19 mouse cellular contexts compared by ENCODE assay signal in the genomic region with DNA sequence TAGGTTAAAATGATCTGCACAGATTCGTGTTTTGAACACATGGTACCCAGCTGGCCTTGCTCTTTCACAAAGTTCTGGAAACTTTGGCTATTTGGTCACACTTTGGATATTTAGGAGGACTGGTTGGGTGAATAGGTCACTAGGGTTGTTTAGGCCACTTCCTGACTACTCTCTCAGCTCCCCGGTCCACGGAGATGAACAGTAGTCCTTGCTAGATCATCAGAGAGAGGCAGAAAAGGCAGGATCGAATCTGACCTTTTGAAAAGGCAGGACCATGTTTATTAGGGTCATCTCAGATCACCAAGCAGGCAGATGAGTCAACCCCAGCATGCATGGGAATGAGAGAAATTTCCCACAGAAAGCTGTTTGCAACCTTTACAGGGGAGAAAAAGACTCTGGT.
DNase-seq lines count a peak whose midpoint lies in the region; ATAC-seq and TF ChIP-seq lines count a peak whose summit lies in the region.
"Had no signal": no experiment of that assay in that cellular context is flagged by ENCODE, and none has a peak within 500 bp of the region (broad histone marks: within the 10 kb centered on the region; RNA-seq: fewer than 3 reads in every experiment).

No protein-coding gene starts in this region.

- DNase-seq in forebrain, embryonic 14.5 days (ENCODE audit: low spot score), result no peak
- no peak for DNase-seq in forebrain, postnatal 0 days
- no peak for DNase-seq in kidney, adult 9 months
- DNase-seq in midbrain, embryonic 14.5 days, result no peak
- DNase-seq in liver, postnatal 0 days, result no peak
- DNase-seq: cerebellum, adult 11 months; cerebellum, adult 9-11 months; kidney, adult 2 months; lung, adult 18-20 months; lung, postnatal 10 days; right cerebral cortex, adult 18-20 months; right cerebral cortex, postnatal 4 days; thymus, postnatal 14 days had no signal

- 0 out of 2 replicates have a peak overlapping the region, but pooled peaks have one; percentile 51 for H3K9ac ChIP-seq in forebrain, embryonic 14.5 days (ENCODE audit: low read length)
- H3K9ac ChIP-seq in forebrain, postnatal 0 days, result no peak overlapping the region
- H3K9ac ChIP-seq in kidney, embryonic 16.5 days (replicated peaks; ENCODE audit: low read length), result no peak overlapping the region
- no peak overlapping the region for H3K9ac ChIP-seq in midbrain, embryonic 13.5 days (replicated peaks)
- H3K9ac ChIP-seq in midbrain, embryonic 14.5 days (replicated peaks; ENCODE audit: low read length), result no peak overlapping the region
- no peak overlapping the region for H3K9ac ChIP-seq in liver, postnatal 0 days (replicated peaks)

- TF ChIP-seq EP300 in liver, postnatal 0 days (IDR thresholded peaks at IDR 0.05; ENCODE audit: low read depth), result no peak

- H3K27ac ChIP-seq in forebrain, embryonic 14.5 days (ENCODE audit: low read depth, low read length), result no peak overlapping the region; the same call in 1 of the 2 replicates
- H3K27ac ChIP-seq in forebrain, postnatal 0 days (ENCODE audit: low read depth, low read length), result no peak overlapping the region
- peak overlapping the region; percentile 31; the same call in 1 of the 2 replicates for H3K27ac ChIP-seq in kidney, embryonic 16.5 days (ENCODE audit: low read length)
- no peak overlapping the region for H3K27ac ChIP-seq in midbrain, embryonic 13.5 days
- H3K27ac ChIP-seq in midbrain, embryonic 14.5 days (replicated peaks; ENCODE audit: low read depth, low read length), result 0 out of 2 replicates have a peak overlapping the region, but pooled peaks have one; percentile 5
- no peak overlapping the region for H3K27ac ChIP-seq in liver, postnatal 0 days (ENCODE audit: low read depth)
- H3K27ac ChIP-seq: embryonic facial prominence, embryonic 13.5 days; limb, embryonic 12.5 days had no signal

- H3K4me2 ChIP-seq in forebrain, embryonic 14.5 days (ENCODE audit: low read length), result peak overlapping the region; percentile 62; the same call in 1 of the 2 replicates
- no peak overlapping the region for H3K4me2 ChIP-seq in forebrain, postnatal 0 days (ENCODE audit: low read depth)
- H3K4me2 ChIP-seq in kidney, embryonic 16.5 days (replicated peaks; ENCODE audit: low read depth, low read length), result 0 out of 2 replicates have a peak overlapping the region, but pooled peaks have one; percentile 60
- H3K4me2 ChIP-seq in midbrain, embryonic 13.5 days (replicated peaks), result peak overlapping the region; percentile 57; the same call in 1 of the 2 replicates
- peak overlapping the region; percentile 60; the same call in 1 of the 2 replicates for H3K4me2 ChIP-seq in midbrain, embryonic 14.5 days (ENCODE audit: low read length)
- H3K4me2 ChIP-seq in liver, postnatal 0 days (ENCODE audit: low read depth, low read length), result no peak overlapping the region

- H3K4me3 ChIP-seq in forebrain, embryonic 14.5 days (ENCODE audit: low read depth, low read length), result peak overlapping the region; percentile 19; the same call in 1 of the 2 replicates
- no peak overlapping the region for H3K4me3 ChIP-seq in forebrain, postnatal 0 days (ENCODE audit: low read depth, low read length)
- no peak overlapping the region; the same call in 1 of the 2 replicates for H3K4me3 ChIP-seq in kidney, embryonic 16.5 days (ENCODE audit: low read length)
- no peak overlapping the region for H3K4me3 ChIP-seq in midbrain, embryonic 13.5 days (replicated peaks)
- H3K4me3 ChIP-seq in midbrain, embryonic 14.5 days (replicated peaks; ENCODE audit: low read depth, low read length), result no peak overlapping the region
- no peak overlapping the region for H3K4me3 ChIP-seq in liver, postnatal 0 days (ENCODE audit: low read depth, low read length)
- H3K4me3 ChIP-seq: erythroblast, embryonic 14.5 days had no signal

- TF ChIP-seq CTCF in forebrain, postnatal 0 days (IDR thresholded peaks at IDR 0.05; ENCODE audit: low read depth), result no peak
- no peak for TF ChIP-seq CTCF in liver, postnatal 0 days (IDR thresholded peaks at IDR 0.05; ENCODE audit: low read depth)

- ATAC-seq in forebrain, embryonic 14.5 days, result no peak
- no peak for ATAC-seq in forebrain, postnatal 0 days
- ATAC-seq in kidney, embryonic 16.5 days (ENCODE audit: low FRiP score, low TSS enrichment), result no peak
- no peak for ATAC-seq in midbrain, embryonic 13.5 days
- ATAC-seq in midbrain, embryonic 14.5 days (ENCODE audit: low FRiP score, low TSS enrichment), result no peak
- no peak for ATAC-seq in liver, postnatal 0 days

- H3K36me3 ChIP-seq in forebrain, embryonic 14.5 days (ENCODE audit: control insufficient read depth, insufficient read depth, low read length), result no peaks in the 10 kb centered on the region
- no peaks in the 10 kb centered on the region for H3K36me3 ChIP-seq in forebrain, postnatal 0 days (ENCODE audit: insufficient read depth)
- H3K36me3 ChIP-seq in kidney, embryonic 16.5 days (ENCODE audit: insufficient read depth, low read length), result no peaks in the 10 kb centered on the region
- H3K36me3 ChIP-seq in midbrain, embryonic 13.5 days, result no peaks in the 10 kb centered on the region
- H3K36me3 ChIP-seq in midbrain, embryonic 14.5 days (ENCODE audit: control insufficient read depth, insufficient read depth, low read length), result no peaks in the 10 kb centered on the region
- H3K36me3 ChIP-seq in liver, postnatal 0 days (replicated peaks; ENCODE audit: insufficient read depth, low read length), result no peaks in the 10 kb centered on the region
- H3K36me3 ChIP-seq: embryonic facial prominence, embryonic 13.5 days; heart, embryonic 10.5 days; limb, embryonic 12.5 days had no signal

- H3K4me1 ChIP-seq in forebrain, embryonic 14.5 days (ENCODE audit: control insufficient read depth, insufficient read depth, low read length), result peaks cover 13% of the 10 kb centered on the region
- H3K4me1 ChIP-seq in forebrain, postnatal 0 days (ENCODE audit: insufficient read depth), result no peaks in the 10 kb centered on the region
- H3K4me1 ChIP-seq in kidney, embryonic 16.5 days (ENCODE audit: insufficient read depth, low read length), result 0 out of 2 replicates have a peak, but pooled peaks cover 7% of the 10 kb centered on the region
- H3K4me1 ChIP-seq in midbrain, embryonic 13.5 days (replicated peaks), result peaks cover 29% of the 10 kb centered on the region
- peaks cover 12% of the 10 kb centered on the region for H3K4me1 ChIP-seq in midbrain, embryonic 14.5 days (ENCODE audit: control insufficient read depth, insufficient read depth, low read length)
- no peaks in the 10 kb centered on the region for H3K4me1 ChIP-seq in liver, postnatal 0 days (ENCODE audit: insufficient read depth)

- WGBS in forebrain, embryonic 14.5 days, result 74% methylated on average over 4 of the region's 4 CpGs
- WGBS in forebrain, postnatal 0 days, result 69% methylated on average over 4 of the region's 4 CpGs
- WGBS in kidney, embryonic 16.5 days, result 32% methylated on average over 4 of the region's 4 CpGs
- 63% methylated on average over 4 of the region's 4 CpGs for WGBS in midbrain, embryonic 13.5 days
- 59% methylated on average over 4 of the region's 4 CpGs for WGBS in midbrain, embryonic 14.5 days
- 53% methylated on average over 4 of the region's 4 CpGs for WGBS in liver, postnatal 0 days (ENCODE audit: insufficient replicate concordance)

- no peaks in the 10 kb centered on the region for H3K27me3 ChIP-seq in forebrain, embryonic 14.5 days (replicated peaks; ENCODE audit: control insufficient read depth, insufficient read depth, low read length)
- no peaks in the 10 kb centered on the region; the same call in 1 of the 2 replicates for H3K27me3 ChIP-seq in forebrain, postnatal 0 days (ENCODE audit: insufficient read depth, low read length)
- H3K27me3 ChIP-seq in kidney, embryonic 16.5 days (ENCODE audit: insufficient read depth, low read length), result no peaks in the 10 kb centered on the region
- peaks cover 6% of the 10 kb centered on the region; the same call in 1 of the 2 replicates for H3K27me3 ChIP-seq in midbrain, embryonic 13.5 days
- H3K27me3 ChIP-seq in midbrain, embryonic 14.5 days (ENCODE audit: control insufficient read depth, insufficient read depth, low read length), result no peaks in the 10 kb centered on the region
- peaks cover 4% of the 10 kb centered on the region; the same call in 1 of the 2 replicates for H3K27me3 ChIP-seq in liver, postnatal 0 days (ENCODE audit: insufficient read depth, low read length)

- H3K9me3 ChIP-seq in forebrain, embryonic 14.5 days (replicated peaks; ENCODE audit: control insufficient read depth, low read length), result peaks cover 3% of the 10 kb centered on the region; the same call in 1 of the 2 replicates
- no peaks in the 10 kb centered on the region for H3K9me3 ChIP-seq in forebrain, postnatal 0 days (ENCODE audit: low read length)
- H3K9me3 ChIP-seq in kidney, embryonic 16.5 days (ENCODE audit: low read length), result no peaks in the 10 kb centered on the region
- H3K9me3 ChIP-seq in midbrain, embryonic 13.5 days, result no peaks in the 10 kb centered on the region
- H3K9me3 ChIP-seq in midbrain, embryonic 14.5 days (ENCODE audit: control insufficient read depth, low read length), result no peaks in the 10 kb centered on the region
- no peaks in the 10 kb centered on the region for H3K9me3 ChIP-seq in liver, postnatal 0 days (ENCODE audit: low read length)
- H3K9me3 ChIP-seq: embryonic facial prominence, embryonic 13.5 days; heart, embryonic 10.5 days had no signal

Comparison
In these comparisons a context has a peak if more than half of its experiments do, and no peak if none do; other contexts are left out.
1. H3K27ac ChIP-seq: peak in kidney, embryonic 16.5 days (single experiment) and midbrain, embryonic 14.5 days (single experiment); none in forebrain, embryonic 14.5 days (single experiment), forebrain, postnatal 0 days (single experiment), midbrain, embryonic 13.5 days (single experiment) and liver, postnatal 0 days (single experiment).
2. H3K4me2 ChIP-seq: peak in forebrain, embryonic 14.5 days (single experiment), kidney, embryonic 16.5 days (single experiment), midbrain, embryonic 13.5 days (single experiment) and midbrain, embryonic 14.5 days (single experiment); none in forebrain, postnatal 0 days (single experiment) and liver, postnatal 0 days (single experiment).